Mouse (Mus musculus) adrenal gland, adult 10 weeks (tissue): ENCODE results near the gene Kcnh8. TPM values are rescaled to one million over a fixed set of nuclear protein-coding genes. Genes with fewer than 3 reads are reported as not detected.

Experiments used
- polyA plus RNA-seq: library from polyadenylated mRNA; stranded (reverse); fragments of 350-450 nt; fragmentation: Illumina TruSeq; extraction: RNeasy Lipid Tissue Mini Kit (QIAGEN cat#74804); gene quantifications from one replicate; pipeline ENCODE4 v1.2.3, GENCODE M21; 2014; ENCODE audit warnings: low read depth, low replicate concordance

The Kcnh8 gene
- polyA plus RNA-seq = not detected

DNA sequence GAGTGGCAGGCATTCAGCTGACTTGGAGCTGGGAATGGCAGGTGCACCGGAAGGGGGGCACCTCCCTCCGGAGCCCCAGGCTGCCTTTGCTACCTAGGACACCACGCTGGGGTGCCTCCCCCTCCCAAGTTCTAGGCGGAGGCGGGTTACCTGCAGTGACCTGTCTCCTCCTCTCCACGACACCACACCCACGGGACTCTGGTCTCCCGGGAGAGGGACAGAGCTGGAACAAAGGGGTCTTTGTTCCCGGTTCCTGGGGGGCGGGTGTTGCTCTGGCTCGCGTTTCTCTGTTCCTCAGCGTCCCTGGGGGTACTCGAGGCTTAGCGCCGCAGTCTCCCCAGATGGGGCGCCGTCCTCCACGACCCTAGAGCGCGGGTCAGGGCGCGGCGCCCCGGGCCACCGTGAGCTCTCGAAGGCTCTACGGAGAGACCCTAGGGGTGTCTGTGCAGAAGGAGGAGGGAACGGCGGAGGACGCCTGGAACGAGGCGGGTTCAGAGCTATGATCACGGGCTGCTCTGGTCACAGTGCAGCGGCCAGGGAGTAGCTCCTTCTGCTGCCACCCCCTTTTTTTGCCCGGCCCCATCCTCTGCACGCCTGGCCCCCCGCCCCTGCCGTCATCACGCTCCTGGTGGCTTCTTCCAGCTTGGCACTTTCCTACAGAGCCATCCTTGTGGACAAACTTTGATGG lies at the start of gene Kcnh8:
TSS of gene Kcnh8 (plus strand) at position 617 of the 688 bp plus-strand sequence.

